Mouse (Mus musculus): ENCODE data around the gene Trem3. TPM values are rescaled to one million over a fixed set of nuclear protein-coding genes. Genes with fewer than 3 reads are reported as not detected.

The Trem3 gene
- polyA plus RNA-seq (2014; fragmentation: Nextera tagmentation; extraction: Ambion mirVana): not detected in 2 replicates

- WGBS: 85% methylated on average over 11 of the region's 11 CpGs
- Histone ChIP-seq H3K4me3 (replicated peaks; ENCODE audit: low read depth, low read length) (no peak within 1 kb of the TSS), H3K4me1 (ENCODE audit: control insufficient read depth, insufficient read depth, low read length) (no peaks in the 10 kb centered on the region), H3K27ac (replicated peaks; ENCODE audit: low read depth, low read length) (no peak within 1 kb of the TSS), H3K4me2 (ENCODE audit: low read length) (no peak within 1 kb of the TSS), H3K27me3 (ENCODE audit: control insufficient read depth, insufficient read depth, low read length) (no peaks in the 10 kb centered on the region), H3K9me3 (ENCODE audit: control insufficient read depth, low read length) (no peaks in the 10 kb centered on the region), H3K36me3 (ENCODE audit: control insufficient read depth, insufficient read depth, low read length) (no peaks in the 10 kb centered on the region), H3K9ac (replicated peaks; ENCODE audit: low read length) (no peak within 1 kb of the TSS)
- no peak for ATAC-seq (ENCODE audit: low FRiP score, low TSS enrichment)
- no peak for DNase-seq
Observed at GRCm38 (mm10) chr17:48247221-48247928, at the start of gene Trem3. Gene Trem3 (plus strand): TSS chr17:48247777.

- Histone ChIP-seq H3K36me3 (ENCODE audit: control insufficient read depth, insufficient read depth, low read length) (no peaks in the 10 kb centered on the region), H3K27me3 (ENCODE audit: control insufficient read depth, insufficient read depth, low read length) (no peaks in the 10 kb centered on the region), H3K4me2 (ENCODE audit: low read length) (no peak overlapping the region), H3K27ac (replicated peaks; ENCODE audit: low read depth, low read length) (no peak overlapping the region), H3K9ac (replicated peaks; ENCODE audit: low read length) (no peak overlapping the region), H3K4me1 (ENCODE audit: control insufficient read depth, insufficient read depth, low read length) (no peaks in the 10 kb centered on the region), H3K9me3 (ENCODE audit: control insufficient read depth, low read length) (no peaks in the 10 kb centered on the region; the same call in 1 of the 2 replicates), H3K4me3 (replicated peaks; ENCODE audit: low read depth, low read length) (no peak overlapping the region)
- DNase-seq (no peak), ATAC-seq (ENCODE audit: low FRiP score, low TSS enrichment) (no peak)
- WGBS: 95% methylated on average over 12 of the region's 12 CpGs
Observed at GRCm38 (mm10) chr17:48203086-48203485, 44.5 kb upstream of the Trem3 start.

GRCm38 (mm10) chr17:48212596-48212995, 35.0 kb upstream of the Trem3 start:
- no peak for DNase-seq
- WGBS: 96% methylated on average over 12 of the region's 12 CpGs

GRCm38 (mm10) chr17:48213511-48213910, 34.1 kb upstream of the Trem3 start:
- Histone ChIP-seq H3K4me2 (ENCODE audit: low read length) (no peak overlapping the region), H3K27me3 (ENCODE audit: control insufficient read depth, insufficient read depth, low read length) (no peaks in the 10 kb centered on the region), H3K27ac (replicated peaks; ENCODE audit: low read depth, low read length) (no peak overlapping the region), H3K36me3 (ENCODE audit: control insufficient read depth, insufficient read depth, low read length) (no peaks in the 10 kb centered on the region), H3K9me3 (ENCODE audit: control insufficient read depth, low read length) (no peaks in the 10 kb centered on the region), H3K4me1 (ENCODE audit: control insufficient read depth, insufficient read depth, low read length) (no peaks in the 10 kb centered on the region), H3K9ac (replicated peaks; ENCODE audit: low read length) (no peak overlapping the region), H3K4me3 (replicated peaks; ENCODE audit: low read depth, low read length) (no peak overlapping the region)
- WGBS: 65% methylated on average over 5 of the region's 5 CpGs
- no peak for ATAC-seq (ENCODE audit: low FRiP score, low TSS enrichment)
- DNase-seq: no peak

More at GRCm38 (mm10) chr17:48212596-48212995, 35.0 kb upstream of the Trem3 start:
- H3K4me2 ChIP-seq (ENCODE audit: low read length): no peak overlapping the region
- H3K4me3 ChIP-seq (replicated peaks; ENCODE audit: low read depth, low read length): no peak overlapping the region
- no peaks in the 10 kb centered on the region for H3K9me3 ChIP-seq (ENCODE audit: control insufficient read depth, low read length)
- H3K9ac ChIP-seq (replicated peaks; ENCODE audit: low read length): no peak overlapping the region
- no peaks in the 10 kb centered on the region for H3K36me3 ChIP-seq (ENCODE audit: control insufficient read depth, insufficient read depth, low read length)
- no peaks in the 10 kb centered on the region for H3K27me3 ChIP-seq (ENCODE audit: control insufficient read depth, insufficient read depth, low read length)
- no peak overlapping the region for H3K27ac ChIP-seq (replicated peaks; ENCODE audit: low read depth, low read length)
- no peaks in the 10 kb centered on the region for H3K4me1 ChIP-seq (ENCODE audit: control insufficient read depth, insufficient read depth, low read length)
- ATAC-seq (ENCODE audit: low FRiP score, low TSS enrichment): no peak

GRCm38 (mm10) chr17:48215429-48215828, 32.1 kb upstream of the Trem3 start:
- no peak overlapping the region for H3K4me3 ChIP-seq (replicated peaks; ENCODE audit: low read depth, low read length)
- WGBS: 93% methylated on average over 1 of the region's 1 CpGs
- ATAC-seq (ENCODE audit: low FRiP score, low TSS enrichment): no peak
- no peak for DNase-seq
- H3K27ac ChIP-seq (replicated peaks; ENCODE audit: low read depth, low read length): no peak overlapping the region
- H3K36me3 ChIP-seq (ENCODE audit: control insufficient read depth, insufficient read depth, low read length): no peaks in the 10 kb centered on the region
- no peaks in the 10 kb centered on the region for H3K27me3 ChIP-seq (ENCODE audit: control insufficient read depth, insufficient read depth, low read length)
- no peak overlapping the region for H3K9ac ChIP-seq (replicated peaks; ENCODE audit: low read length)
- no peaks in the 10 kb centered on the region for H3K4me1 ChIP-seq (ENCODE audit: control insufficient read depth, insufficient read depth, low read length)
- H3K9me3 ChIP-seq (ENCODE audit: control insufficient read depth, low read length): no peaks in the 10 kb centered on the region
- no peak overlapping the region for H3K4me2 ChIP-seq (ENCODE audit: low read length)

- Histone ChIP-seq H3K4me1 (ENCODE audit: control insufficient read depth, insufficient read depth, low read length) (no peaks in the 10 kb centered on the region), H3K9me3 (ENCODE audit: control insufficient read depth, low read length) (no peaks in the 10 kb centered on the region), H3K36me3 (ENCODE audit: control insufficient read depth, insufficient read depth, low read length) (no peaks in the 10 kb centered on the region), H3K9ac (replicated peaks; ENCODE audit: low read length) (no peak overlapping the region), H3K4me2 (ENCODE audit: low read length) (no peak overlapping the region), H3K4me3 (replicated peaks; ENCODE audit: low read depth, low read length) (no peak overlapping the region), H3K27me3 (ENCODE audit: control insufficient read depth, insufficient read depth, low read length) (no peaks in the 10 kb centered on the region), H3K27ac (replicated peaks; ENCODE audit: low read depth, low read length) (no peak overlapping the region)
- ATAC-seq (ENCODE audit: low FRiP score, low TSS enrichment) (no peak), DNase-seq (no peak)
- WGBS: 88% methylated on average over 7 of the region's 7 CpGs
Observed at GRCm38 (mm10) chr17:48230680-48231079, 16.9 kb upstream of the Trem3 start.

GRCm38 (mm10) chr17:48232518-48232917, 15.1 kb upstream of the Trem3 start, which contains the start of gene Trem1:
Gene Trem1 (plus strand): TSS chr17:48232768.
- H3K9me3 ChIP-seq (ENCODE audit: control insufficient read depth, low read length): no peaks in the 10 kb centered on the region
- H3K27ac ChIP-seq (replicated peaks; ENCODE audit: low read depth, low read length): no peak within 1 kb of the TSS
- no peaks in the 10 kb centered on the region for H3K36me3 ChIP-seq (ENCODE audit: control insufficient read depth, insufficient read depth, low read length)
- no peaks in the 10 kb centered on the region for H3K4me1 ChIP-seq (ENCODE audit: control insufficient read depth, insufficient read depth, low read length)
- no peak within 1 kb of the TSS for H3K9ac ChIP-seq (replicated peaks; ENCODE audit: low read length)
- no peak within 1 kb of the TSS for H3K4me3 ChIP-seq (replicated peaks; ENCODE audit: low read depth, low read length)
- ATAC-seq (ENCODE audit: low FRiP score, low TSS enrichment): no peak
- no peaks in the 10 kb centered on the region for H3K27me3 ChIP-seq (ENCODE audit: control insufficient read depth, insufficient read depth, low read length)
- WGBS: 80% methylated on average over 6 of the region's 6 CpGs
- no peak for DNase-seq
- H3K4me2 ChIP-seq (ENCODE audit: low read length): no peak within 1 kb of the TSS

- Histone ChIP-seq H3K4me1 (ENCODE audit: control insufficient read depth, insufficient read depth, low read length) (no peaks in the 10 kb centered on the region), H3K27me3 (ENCODE audit: control insufficient read depth, insufficient read depth, low read length) (no peaks in the 10 kb centered on the region), H3K9me3 (ENCODE audit: control insufficient read depth, low read length) (no peaks in the 10 kb centered on the region), H3K27ac (replicated peaks; ENCODE audit: low read depth, low read length) (no peak overlapping the region), H3K9ac (replicated peaks; ENCODE audit: low read length) (no peak overlapping the region), H3K4me3 (replicated peaks; ENCODE audit: low read depth, low read length) (no peak overlapping the region), H3K4me2 (ENCODE audit: low read length) (no peak overlapping the region), H3K36me3 (ENCODE audit: control insufficient read depth, insufficient read depth, low read length) (no peaks in the 10 kb centered on the region)
- DNase-seq (no peak), ATAC-seq (ENCODE audit: low FRiP score, low TSS enrichment) (no peak)
- WGBS: 84% methylated on average over 4 of the region's 4 CpGs
Observed at GRCm38 (mm10) chr17:48233789-48234188, 13.8 kb upstream of the Trem3 start.

- H3K4me1 ChIP-seq (ENCODE audit: control insufficient read depth, insufficient read depth, low read length): no peaks in the 10 kb centered on the region
- H3K9me3 ChIP-seq (ENCODE audit: control insufficient read depth, low read length): no peaks in the 10 kb centered on the region
- H3K4me3 ChIP-seq (replicated peaks; ENCODE audit: low read depth, low read length): no peak overlapping the region
- DNase-seq (no peak), ATAC-seq (ENCODE audit: low FRiP score, low TSS enrichment) (no peak)
- no peak overlapping the region for H3K9ac ChIP-seq (replicated peaks; ENCODE audit: low read length)
- H3K27me3 ChIP-seq (ENCODE audit: control insufficient read depth, insufficient read depth, low read length): no peaks in the 10 kb centered on the region
- no peak overlapping the region for H3K27ac ChIP-seq (replicated peaks; ENCODE audit: low read depth, low read length)
- WGBS: 78% methylated on average over 5 of the region's 5 CpGs
- no peaks in the 10 kb centered on the region for H3K36me3 ChIP-seq (ENCODE audit: control insufficient read depth, insufficient read depth, low read length)
- no peak overlapping the region for H3K4me2 ChIP-seq (ENCODE audit: low read length)
Observed at GRCm38 (mm10) chr17:48234550-48234949, 13.0 kb upstream of the Trem3 start.

Data from midbrain, embryonic 14.5 days (tissue).